Mouse (Mus musculus): ENCODE results near the gene Atp6v0d1.

The Atp6v0d1 gene

DNA sequence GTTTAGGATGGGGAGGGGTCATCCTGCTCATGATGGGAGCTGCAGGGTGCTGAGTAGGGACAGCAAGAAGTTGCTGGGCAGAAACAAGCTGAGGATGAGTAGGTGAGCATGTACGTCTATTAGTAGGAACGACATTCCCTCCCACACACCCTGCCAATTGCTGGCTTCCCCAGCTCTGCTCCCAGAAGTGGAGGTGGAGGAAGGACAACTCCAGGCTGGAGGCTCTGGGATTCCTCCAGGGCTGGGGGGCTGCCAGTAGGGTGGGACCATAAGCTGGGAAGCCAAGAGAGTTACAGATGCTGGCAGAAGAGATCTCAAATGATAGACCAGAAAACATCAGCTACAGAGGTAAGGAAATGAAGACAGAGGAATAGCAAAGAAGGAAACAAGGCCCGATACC is 29.3 kb downstream of the Atp6v0d1 start:
- peak in 1 of 2 experiments; percentile 23 for DNase-seq

GRCm38 (mm10) chr8:105533892-105534329 is 31.9 kb downstream of the Atp6v0d1 start:
- DNase-seq, result peak; percentile 80 to 88

DNA sequence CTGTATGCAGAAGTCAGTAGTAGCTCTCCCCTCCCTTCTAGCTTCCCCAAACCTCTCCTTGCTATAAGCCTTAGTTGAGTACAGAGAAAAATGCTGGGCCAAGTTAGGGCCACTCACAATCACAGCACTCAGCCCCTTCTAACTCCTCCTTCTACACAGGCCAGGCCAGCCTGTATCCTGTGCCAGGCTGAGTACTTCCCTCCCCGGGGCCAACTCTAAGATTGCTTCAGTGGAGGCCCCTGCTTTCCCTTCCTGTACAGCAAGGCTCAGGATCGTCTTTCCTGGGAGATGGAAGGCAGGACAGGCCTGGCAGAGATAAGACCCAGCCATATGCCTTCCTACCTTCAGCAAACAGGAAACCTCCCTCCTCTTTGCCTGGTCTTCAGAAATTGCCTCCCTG is 32.4 kb downstream of the Atp6v0d1 start:
- DNase-seq, result no peak

DNA sequence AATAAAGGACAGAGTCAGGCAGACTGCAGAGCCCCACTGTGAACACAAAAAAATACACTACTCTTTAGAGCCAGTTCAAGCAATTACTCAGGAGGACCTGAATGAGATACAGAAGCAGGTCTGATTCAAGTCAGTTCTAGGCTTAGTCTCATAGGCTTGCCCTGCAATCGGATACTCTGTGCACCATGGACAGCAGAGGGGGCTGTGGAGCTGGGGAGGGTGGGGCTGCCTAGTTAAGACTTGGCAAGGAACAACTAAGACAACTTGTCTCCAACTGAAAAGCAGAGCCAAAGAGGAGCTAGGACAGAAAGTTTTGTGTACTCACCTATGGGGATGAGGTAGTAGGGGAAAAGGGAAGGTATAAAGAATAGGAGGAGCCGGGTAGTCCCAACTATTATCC is 34.1 kb downstream of the Atp6v0d1 start:
- peak in 1 of 2 experiments; percentile 72 for DNase-seq

DNA sequence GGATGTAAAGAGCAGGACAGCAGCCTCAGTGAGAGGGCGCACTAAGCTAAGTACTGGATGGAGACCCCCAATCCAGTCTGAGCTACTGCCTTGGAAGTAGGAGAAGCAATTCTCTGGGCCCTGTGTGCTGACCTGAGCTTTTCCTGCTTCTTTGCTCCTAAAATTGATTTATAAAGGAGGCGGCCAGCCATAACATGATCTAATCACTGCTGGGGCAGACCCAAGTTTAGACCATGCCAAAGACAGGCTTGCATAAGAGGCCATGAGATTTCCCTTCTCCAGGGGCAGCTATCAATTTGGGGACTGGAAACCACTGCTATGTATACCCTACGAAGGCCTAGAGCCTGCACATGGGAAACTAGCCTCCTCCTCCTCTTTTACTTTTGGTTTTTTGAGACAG is 36.6 kb downstream of the Atp6v0d1 start:
- no peak for DNase-seq

DNA sequence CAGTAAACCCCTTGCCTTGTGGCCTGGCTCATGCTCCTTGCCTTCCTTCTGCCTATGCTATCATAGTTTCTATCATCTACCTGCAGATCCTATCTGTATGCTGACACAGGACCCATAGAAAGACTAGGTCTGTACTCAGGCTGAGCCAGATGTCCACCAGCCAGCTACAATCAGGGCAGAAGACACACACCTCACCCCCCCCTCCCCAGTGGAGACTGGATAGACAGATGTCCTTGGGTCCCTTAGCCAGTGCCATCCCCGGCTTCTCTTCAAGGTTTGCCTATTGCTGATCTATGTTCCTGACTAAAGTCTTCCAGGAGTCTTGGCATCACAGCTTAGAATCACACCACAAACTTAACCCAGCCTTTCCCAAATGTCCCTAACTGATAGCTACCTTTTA is 37.6 kb downstream of the Atp6v0d1 start:
- DNase-seq, result no peak

DNA sequence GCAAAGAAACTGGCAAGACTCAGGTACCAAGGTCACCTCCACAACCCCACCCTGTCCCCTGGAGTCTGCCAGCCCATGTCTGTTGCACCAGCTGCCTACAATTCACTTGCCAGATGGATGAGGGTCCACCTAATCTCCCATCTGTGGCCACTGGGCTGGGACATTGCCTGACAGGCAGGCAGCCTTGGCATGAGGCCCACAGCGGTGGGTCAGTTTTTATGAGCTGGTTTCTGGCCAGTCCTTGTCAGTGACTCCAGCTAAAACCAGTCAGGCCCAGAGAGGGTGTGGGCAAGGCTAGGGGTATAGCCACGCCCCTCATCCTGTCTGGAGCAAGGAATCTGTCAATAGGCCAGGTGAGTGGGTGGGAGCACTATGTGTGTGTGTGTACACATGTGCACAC is 38.7 kb downstream of the Atp6v0d1 start:
- DNase-seq, result peak in 1 of 2 experiments; percentile 43

DNA sequence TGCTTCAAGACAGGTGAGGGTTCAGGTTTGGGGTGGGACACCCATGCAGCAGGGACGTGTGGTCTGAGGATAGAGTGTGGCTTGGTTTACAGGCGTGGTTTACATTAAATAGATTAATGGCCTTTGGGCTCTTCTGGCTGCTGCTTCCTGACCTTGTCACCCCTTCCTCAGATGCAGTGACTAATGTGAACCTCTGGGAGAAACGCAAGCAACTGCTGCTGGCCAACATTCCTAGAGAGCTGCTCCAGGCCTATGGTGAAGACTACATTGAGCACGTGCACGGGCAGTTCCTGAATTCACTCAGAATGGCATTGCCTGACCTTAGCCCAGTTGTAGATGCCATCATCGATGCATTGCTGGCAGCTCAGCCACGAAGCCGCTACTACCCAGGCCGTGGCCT is 43.0 kb downstream of the Atp6v0d1 start:
- no peak for DNase-seq

DNA sequence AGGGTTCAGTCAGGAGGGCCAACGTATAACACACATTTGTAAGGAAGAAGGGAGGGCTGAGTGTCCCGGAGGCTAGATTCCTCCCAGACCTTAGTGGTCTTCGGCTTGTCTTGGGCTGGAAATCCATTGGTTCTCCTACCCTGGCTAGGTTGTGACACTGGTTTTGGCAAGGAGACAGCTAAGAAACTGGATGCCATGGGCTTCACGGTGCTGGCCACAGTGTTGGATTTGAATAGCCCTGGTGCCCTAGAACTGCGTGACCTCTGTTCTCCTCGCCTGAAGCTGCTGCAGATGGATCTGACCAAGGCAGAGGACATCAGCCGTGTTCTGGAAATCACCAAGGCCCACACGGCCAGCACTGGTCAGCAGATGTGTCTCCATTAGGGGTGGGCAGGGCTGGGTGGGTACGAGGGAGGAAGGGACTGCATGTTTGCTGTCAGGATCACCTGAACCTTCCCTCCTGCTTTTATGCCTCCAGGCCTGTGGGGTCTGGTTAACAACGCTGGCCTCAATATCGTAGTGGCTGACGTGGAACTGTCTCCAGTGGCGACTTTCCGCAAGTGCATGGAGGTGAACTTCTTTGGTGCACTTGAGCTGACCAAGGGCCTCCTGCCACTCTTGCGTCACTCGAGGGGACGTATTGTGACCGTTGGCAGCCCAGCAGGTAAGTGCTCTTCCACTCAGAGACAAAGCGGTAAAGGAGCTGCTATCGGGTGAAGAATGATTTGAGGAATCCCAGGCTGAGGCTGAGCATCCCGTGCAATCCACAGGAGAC is 43.7 kb downstream of the Atp6v0d1 start:
- no peak for DNase-seq

DNA sequence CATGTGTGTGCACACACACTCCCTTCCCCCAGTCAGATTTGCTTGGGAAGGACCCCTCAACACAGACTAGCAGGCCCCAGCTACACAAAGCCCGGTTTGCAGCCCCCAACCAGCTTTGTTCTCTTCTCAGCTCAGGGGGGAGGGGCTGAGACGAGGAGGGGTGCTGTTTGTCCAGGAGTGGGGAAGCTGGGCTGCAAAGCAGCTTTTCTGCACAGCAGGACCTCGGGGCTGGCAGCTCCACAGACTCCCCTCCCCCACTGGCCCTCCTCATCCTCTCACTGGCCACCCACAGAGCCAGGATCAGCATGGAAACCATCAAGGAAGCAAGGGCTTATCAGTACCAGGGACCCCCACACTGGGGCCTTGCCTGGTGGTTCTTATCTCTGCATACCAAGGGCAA is 44.8 kb downstream of the Atp6v0d1 start:
- DNase-seq, result no peak

GRCm38 (mm10) chr8:105520521-105520920 is 45.3 kb downstream of the Atp6v0d1 start:
- no peak for DNase-seq

DNA sequence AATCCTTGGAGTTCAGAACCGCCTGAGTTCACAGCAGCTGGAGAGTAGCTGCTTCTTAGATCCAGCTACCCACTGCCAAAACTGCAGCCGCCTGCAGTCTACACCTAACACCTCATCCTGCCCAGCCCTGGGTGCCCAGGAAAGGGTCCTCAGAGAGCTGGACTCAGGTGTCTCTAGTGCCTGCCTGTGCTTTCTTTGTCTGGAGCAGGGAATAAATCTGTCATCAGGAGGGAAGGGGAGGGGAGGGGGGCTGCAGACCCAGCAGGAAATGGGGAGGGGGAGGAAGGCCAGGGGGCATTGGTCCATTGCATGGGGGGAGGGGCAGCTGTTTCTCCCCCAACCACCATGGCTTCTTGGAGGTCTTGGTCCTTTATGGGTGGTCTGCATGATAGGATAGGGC is 46.3 kb downstream of the Atp6v0d1 start:
- no peak for DNase-seq

DNA sequence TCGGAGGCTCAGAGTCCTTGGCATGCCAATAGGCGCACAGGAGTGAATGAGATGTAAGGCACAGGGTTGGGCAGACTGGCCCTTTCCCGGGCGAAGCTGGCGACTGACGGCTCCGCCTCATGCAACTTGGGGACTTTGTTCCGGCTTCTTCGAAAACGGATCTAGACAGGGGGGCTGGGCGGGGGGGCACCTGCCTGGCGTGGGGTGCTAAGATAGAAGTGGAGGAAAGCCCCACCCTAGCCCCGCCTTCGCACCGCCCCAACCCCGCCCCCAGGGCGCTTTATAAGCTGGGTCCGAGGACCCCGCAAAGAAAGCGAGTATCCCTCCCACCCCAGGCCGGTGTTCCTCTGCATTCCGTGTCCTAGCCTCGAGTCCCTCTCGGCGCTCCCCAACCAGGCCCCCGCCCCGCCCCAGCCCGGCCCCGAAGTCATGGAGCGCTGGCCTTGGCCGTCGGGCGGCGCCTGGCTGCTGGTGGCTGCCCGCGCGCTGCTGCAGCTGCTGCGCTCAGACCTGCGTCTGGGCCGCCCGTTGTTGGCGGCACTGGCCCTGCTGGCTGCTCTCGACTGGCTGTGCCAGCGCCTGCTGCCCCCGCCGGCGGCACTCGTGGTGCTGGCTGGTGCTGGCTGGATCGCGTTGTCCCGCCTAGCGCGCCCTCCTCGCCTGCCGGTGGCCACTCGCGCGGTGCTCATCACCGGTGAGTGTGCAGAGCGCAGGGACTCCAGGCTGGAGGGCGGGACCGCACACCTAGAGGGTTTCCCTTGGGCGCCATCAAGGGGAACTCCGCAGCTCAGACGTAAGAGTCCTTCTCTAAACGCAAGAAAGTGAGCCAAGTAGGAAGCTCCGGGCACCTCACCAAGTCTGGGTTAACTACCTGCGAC is 47.2 kb downstream of the Atp6v0d1 start, which contains the start of gene Hsd11b2:
TSS of gene Hsd11b2 (plus strand) at position 320 of the 878 bp plus-strand sequence.
- peak; percentile 42 to 56 for DNase-seq

DNA sequence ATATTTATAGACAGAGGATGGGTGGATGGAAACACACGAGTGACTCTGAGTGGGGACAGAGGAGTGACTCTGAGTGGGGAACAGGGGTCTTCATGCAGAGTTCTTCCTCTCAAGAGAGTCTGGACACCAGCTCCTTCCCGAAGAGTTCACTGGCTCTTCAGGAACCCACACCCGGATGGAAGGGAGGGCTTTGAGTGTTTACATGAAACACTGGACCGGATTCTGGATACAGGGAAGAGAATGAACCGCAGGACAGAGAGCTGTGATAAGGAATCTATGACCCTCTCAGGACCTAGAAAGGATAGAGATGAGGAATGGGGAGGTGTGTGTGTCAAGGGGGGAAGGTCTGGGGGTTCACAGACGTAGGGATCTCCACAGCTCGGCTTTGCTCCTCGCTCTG is 48.5 kb downstream of the Atp6v0d1 start:
- DNase-seq, result no peak

DNA sequence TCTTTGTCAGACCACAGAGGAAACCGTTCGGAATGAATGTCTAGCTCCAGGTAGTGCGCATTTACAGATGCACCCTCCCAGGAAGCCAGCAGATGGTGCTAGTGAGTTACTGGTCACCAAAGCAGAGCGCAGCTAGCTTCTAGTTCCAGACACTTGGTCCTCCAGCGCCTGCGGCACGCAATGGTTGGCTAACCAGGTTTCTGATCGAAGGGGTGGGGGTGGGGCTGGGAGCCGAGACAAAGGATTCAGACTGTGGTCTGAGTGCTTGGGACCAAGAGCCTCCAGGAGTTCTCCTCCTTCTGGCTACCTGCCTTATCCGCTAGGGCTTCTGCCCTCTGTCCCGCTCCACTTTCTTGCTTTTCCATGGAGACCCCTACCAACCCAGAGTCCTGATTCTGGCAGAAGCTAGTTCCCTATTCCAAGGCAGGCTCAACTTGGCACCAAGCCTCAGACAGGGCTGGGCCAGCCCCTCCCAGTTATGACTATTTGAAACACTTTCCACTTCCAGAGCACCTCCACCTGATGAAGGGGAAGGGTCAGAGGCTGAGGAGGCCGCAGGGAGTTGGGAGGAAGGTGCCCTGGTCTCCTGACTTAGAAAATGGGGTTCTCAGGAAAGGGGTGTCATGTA is 49.7 kb downstream of the Atp6v0d1 start:
- peak; percentile 85 to 88 for DNase-seq

DNA sequence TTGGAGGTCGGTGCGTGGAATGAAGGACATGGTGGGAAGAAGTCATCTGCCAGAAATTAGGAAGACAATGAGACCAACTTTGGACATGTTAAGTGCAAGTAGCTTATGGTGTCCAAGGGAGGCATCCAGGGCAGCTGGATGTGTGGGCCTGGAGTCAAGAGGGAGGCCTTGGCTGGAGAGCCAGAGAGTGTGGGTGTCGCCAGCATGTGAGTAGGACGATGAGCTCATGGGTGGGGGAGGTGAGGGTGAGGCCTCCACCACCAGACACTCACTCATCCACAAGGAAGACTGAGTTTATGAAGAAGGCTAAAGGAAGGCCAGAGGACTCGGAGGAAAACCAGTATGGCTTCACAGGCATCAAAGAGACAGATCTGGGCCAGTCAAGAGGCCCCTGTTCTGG is 51.2 kb downstream of the Atp6v0d1 start:
- DNase-seq, result no peak

- DNase-seq, result no peak
Observed at GRCm38 (mm10) chr8:105514194-105514593, 51.7 kb downstream of the Atp6v0d1 start.

DNA sequence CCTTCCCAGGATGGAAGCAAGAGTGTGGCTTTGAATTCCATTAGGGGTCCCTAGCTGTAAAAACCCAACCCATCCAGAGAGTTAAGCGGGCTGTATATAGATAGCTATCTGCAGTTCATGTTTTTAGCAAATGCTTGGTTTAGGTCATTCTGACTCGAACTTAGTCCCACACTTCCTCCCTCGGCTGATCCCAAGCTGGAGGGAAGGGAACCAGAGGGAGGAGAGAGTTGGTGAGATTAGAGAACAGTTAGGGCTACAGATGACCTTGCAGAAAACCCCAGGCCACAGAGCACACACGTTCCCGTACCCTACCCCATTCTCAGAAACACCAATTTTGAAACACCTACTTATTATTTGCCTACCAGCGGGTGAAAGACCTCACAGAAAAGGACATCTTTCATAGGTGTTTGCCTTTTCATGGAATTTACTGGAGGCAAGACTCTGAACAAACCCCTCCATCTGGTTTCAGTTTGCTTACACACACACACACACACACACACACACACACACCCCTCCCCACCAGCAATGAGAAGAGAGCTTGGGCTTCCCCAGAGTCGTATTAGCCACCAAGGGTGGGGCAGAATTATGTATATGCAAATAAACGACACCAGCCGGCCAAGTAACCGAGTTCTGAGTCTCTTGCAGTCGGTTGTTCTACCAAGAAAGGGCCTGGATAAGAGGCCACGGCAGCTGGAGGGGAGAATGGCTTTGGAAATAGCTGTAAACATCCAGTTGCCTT is 55.7 kb downstream of the Atp6v0d1 start:
- no peak for DNase-seq

GRCm38 (mm10) chr8:105508758-105509157 is 57.1 kb downstream of the Atp6v0d1 start:
- no peak for DNase-seq

GRCm38 (mm10) chr8:105506977-105507376 is 58.9 kb downstream of the Atp6v0d1 start:
- DNase-seq, result no peak

GRCm38 (mm10) chr8:105504617-105505016 is 61.2 kb downstream of the Atp6v0d1 start:
- no peak for DNase-seq

DNA sequence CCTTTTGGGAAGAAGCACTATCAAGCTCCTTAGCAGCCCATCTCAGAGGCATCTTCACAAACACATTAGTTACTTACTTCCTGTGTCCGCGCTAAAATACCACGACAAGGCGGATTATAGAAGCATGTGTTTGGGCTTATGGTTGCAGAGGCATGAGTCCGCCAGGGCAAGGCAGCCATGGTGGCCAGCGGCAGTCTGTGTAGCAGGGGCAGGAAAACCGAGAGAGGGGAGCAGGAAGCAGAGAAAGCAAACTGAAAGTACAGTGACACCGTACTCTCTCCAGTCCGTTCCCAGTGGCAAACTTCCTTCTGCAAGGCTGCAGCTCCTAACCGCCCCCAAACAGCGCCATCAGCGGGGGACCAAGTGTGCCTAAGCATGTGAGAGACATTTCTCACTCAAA is 66.1 kb downstream of the Atp6v0d1 start:
- DNase-seq, result no peak
